Mouse (Mus musculus): ENCODE measurements around the gene Ms4a4c. TPM values are rescaled to one million over a fixed set of nuclear protein-coding genes. Genes with fewer than 3 reads are reported as not detected.

The Ms4a4c gene
- 109 TPM for polyA plus RNA-seq (2017; shearing (Covaris generic))

GRCm38 (mm10) chr19:11404527-11404926 lies at the start of gene Ms4a4c:
Gene Ms4a4c (plus strand): TSS chr19:11404770.

GRCm38 (mm10) chr19:11375273-11375672 lies 29.3 kb upstream of the Ms4a4c start, which contains the start of gene Ms4a4a:
Gene Ms4a4a (plus strand): TSS chr19:11375523.

GRCm38 (mm10) chr19:11443338-11443737 lies 38.8 kb downstream of the Ms4a4c start, which contains the start of gene Ms4a4b:
Gene Ms4a4b (plus strand): TSS chr19:11443553.

GRCm38 (mm10) chr19:11469215-11469614 lies 64.6 kb downstream of the Ms4a4c start, which contains the start of gene Ms4a6c:
Gene Ms4a6c (plus strand): TSS chr19:11469366.

Other genes starting within 250 kb of the Ms4a4c start
- gene 1700025F22Rik, start 239.4 kb upstream of the Ms4a4c start, polyA plus RNA-seq (2017; shearing (Covaris generic)) = not detected
- gene Ms4a13, start 208.0 kb upstream of the Ms4a4c start, polyA plus RNA-seq (2017; shearing (Covaris generic)) = not detected
- gene Ms4a12, start 172.3 kb upstream of the Ms4a4c start, polyA plus RNA-seq (2017; shearing (Covaris generic)) = 0.20 TPM
- gene Ms4a1, start 138.5 kb upstream of the Ms4a4c start, polyA plus RNA-seq (2017; shearing (Covaris generic)) = 0.47 TPM
- not detected for gene Ms4a5, start 120.9 kb upstream of the Ms4a4c start, polyA plus RNA-seq (2017; shearing (Covaris generic))
- gene Ms4a14, start 90.3 kb upstream of the Ms4a4c start, polyA plus RNA-seq (2017; shearing (Covaris generic)) = not detected
- not detected for gene Ms4a7, start 68.6 kb upstream of the Ms4a4c start, polyA plus RNA-seq (2017; shearing (Covaris generic))
- 1.7 TPM for gene Ms4a4a, start 29.2 kb upstream of the Ms4a4c start, polyA plus RNA-seq (2017; shearing (Covaris generic))
- gene Ms4a4b, start 38.8 kb downstream of the Ms4a4c start, polyA plus RNA-seq (2017; shearing (Covaris generic)) = 2,305 TPM
- gene Ms4a6c, start 64.6 kb downstream of the Ms4a4c start, polyA plus RNA-seq (2017; shearing (Covaris generic)) = 11.8 TPM
- 441 TPM for gene Gm8369, start 81.2 kb downstream of the Ms4a4c start, polyA plus RNA-seq (2017; shearing (Covaris generic))
- gene Ms4a6b, start 111.7 kb downstream of the Ms4a4c start, polyA plus RNA-seq (2017; shearing (Covaris generic)) = 579 TPM
- gene Ms4a4d, start 132.0 kb downstream of the Ms4a4c start, polyA plus RNA-seq (2017; shearing (Covaris generic)) = 0.66 TPM
- gene Ms4a6d, start 200.1 kb downstream of the Ms4a4c start, polyA plus RNA-seq (2017; shearing (Covaris generic)) = 16.2 TPM
- not detected for gene Ms4a2, start 218.9 kb downstream of the Ms4a4c start, polyA plus RNA-seq (2017; shearing (Covaris generic))
- gene Ms4a3, start 236.1 kb downstream of the Ms4a4c start, polyA plus RNA-seq (2017; shearing (Covaris generic)) = not detected

All from effector memory CD4-positive, alpha-beta T cell, adult 5 months (primary cell).